In the genomic region with DNA sequence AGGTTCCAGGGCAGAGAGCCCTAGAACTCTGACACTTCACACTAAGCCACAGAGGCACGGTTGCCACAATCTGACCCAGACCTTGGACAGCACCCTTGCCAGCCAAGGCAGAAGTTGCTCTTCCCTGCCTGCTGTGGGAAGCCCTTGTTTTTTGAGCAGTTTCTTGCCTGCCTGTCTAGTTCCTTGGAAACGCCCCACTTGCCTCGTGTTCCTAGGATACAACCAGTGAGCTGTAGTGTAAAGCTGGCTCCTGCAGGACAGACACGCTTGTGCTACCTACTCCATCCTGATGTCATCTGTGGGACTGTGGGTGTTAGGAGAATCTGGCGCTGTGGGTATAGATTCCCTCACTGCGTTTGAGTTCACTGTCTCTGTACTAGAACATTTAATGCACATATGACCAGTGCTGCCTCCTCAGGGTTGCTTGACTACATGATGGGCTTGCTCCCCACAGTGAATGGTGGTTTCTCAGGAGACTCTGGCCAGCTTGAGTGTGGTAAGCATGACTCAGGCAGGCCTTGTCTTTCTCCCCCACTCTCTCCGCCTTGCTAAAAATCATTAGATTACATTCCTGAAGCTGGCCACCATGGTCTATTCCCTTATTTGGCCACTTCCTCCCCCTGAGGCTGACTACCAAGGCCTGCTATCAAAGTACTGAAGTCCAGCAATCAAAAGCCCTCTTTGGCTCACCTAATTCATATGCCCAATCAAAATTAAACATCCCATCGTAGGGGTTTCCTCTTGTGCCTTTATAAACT, we compare ENCODE assay signal across 13 mouse cellular contexts. TPM values are rescaled to one million over a fixed set of nuclear protein-coding genes. Genes with fewer than 3 reads are reported as not detected.
DNase-seq lines count a peak whose midpoint lies in the region; ATAC-seq and TF ChIP-seq lines count a peak whose summit lies in the region.
"Had no signal": no experiment of that assay in that cellular context is flagged by ENCODE, and none has a peak within 500 bp of the region (broad histone marks: within the 10 kb centered on the region; RNA-seq: fewer than 3 reads in every experiment).

No protein-coding gene starts in this region.

- no peak overlapping the region for H3K9ac ChIP-seq in forebrain, postnatal 0 days
- no peak overlapping the region for H3K9ac ChIP-seq in forebrain, embryonic 15.5 days (replicated peaks)
- H3K9ac ChIP-seq in MEL (ENCODE audit: control insufficient read depth, low read depth, low read length, poor library complexity, severe bottlenecking): no peak overlapping the region
- no peak overlapping the region for H3K9ac ChIP-seq in embryonic facial prominence, embryonic 11.5 days (replicated peaks; ENCODE audit: low read length)
- H3K9ac ChIP-seq: embryonic facial prominence, embryonic 15.5 days had no signal

- TF ChIP-seq CTCF in forebrain, postnatal 0 days (IDR thresholded peaks at IDR 0.05; ENCODE audit: low read depth): no peak
- no peak for TF ChIP-seq CTCF in MEL (IDR thresholded peaks at IDR 0.05 in 2 of 3, conservative IDR thresholded peaks at IDR 0.05 in 1 of 3; ENCODE audit: control insufficient read depth in 1 of 3, insufficient read depth in 1 of 3, low read depth in 2 of 3, low read length in 3 of 3, poor library complexity in 1 of 3, severe bottlenecking in 1 of 3)

- H3K4me3 ChIP-seq in forebrain, postnatal 0 days (ENCODE audit: low read depth, low read length): no peak overlapping the region
- no peak overlapping the region for H3K4me3 ChIP-seq in forebrain, embryonic 15.5 days
- H3K4me3 ChIP-seq in MEL (ENCODE audit: control insufficient read depth in 1 of 2, insufficient read depth in 1 of 2, low read depth in 2 of 2, low read length in 2 of 2): no peak overlapping the region
- H3K4me3 ChIP-seq in embryonic facial prominence, embryonic 11.5 days (ENCODE audit: low read depth, low read length): no peak overlapping the region
- H3K4me3 ChIP-seq: embryonic facial prominence, embryonic 15.5 days; gastrocnemius, adult 2 months had no signal

- no peaks in the 10 kb centered on the region for H3K4me1 ChIP-seq in forebrain, postnatal 0 days (ENCODE audit: insufficient read depth)
- no peaks in the 10 kb centered on the region for H3K4me1 ChIP-seq in forebrain, embryonic 15.5 days
- no peaks in the 10 kb centered on the region for H3K4me1 ChIP-seq in MEL (ENCODE audit: control insufficient read depth in 1 of 2, insufficient read depth in 2 of 2, low read length in 2 of 2)
- no peaks in the 10 kb centered on the region for H3K4me1 ChIP-seq in embryonic facial prominence, embryonic 11.5 days (ENCODE audit: control insufficient read depth, insufficient read depth, low read length)
- H3K4me1 ChIP-seq: embryonic facial prominence, embryonic 15.5 days had no signal

- H3K36me3 ChIP-seq in forebrain, postnatal 0 days (ENCODE audit: insufficient read depth): no peaks in the 10 kb centered on the region
- H3K36me3 ChIP-seq in forebrain, embryonic 15.5 days: no peaks in the 10 kb centered on the region
- H3K36me3 ChIP-seq in MEL (ENCODE audit: control insufficient read depth in 1 of 2, insufficient read depth in 2 of 2, low read length in 2 of 2): no peaks in the 10 kb centered on the region
- H3K36me3 ChIP-seq in embryonic facial prominence, embryonic 11.5 days (replicated peaks; ENCODE audit: control insufficient read depth, insufficient read depth, low read depth, low read length): no peaks in the 10 kb centered on the region
- H3K36me3 ChIP-seq: embryonic facial prominence, embryonic 15.5 days had no signal

- no peak overlapping the region for H3K4me2 ChIP-seq in forebrain, postnatal 0 days (ENCODE audit: low read depth)
- no peak overlapping the region for H3K4me2 ChIP-seq in forebrain, embryonic 15.5 days (replicated peaks)
- no peak overlapping the region for H3K4me2 ChIP-seq in embryonic facial prominence, embryonic 11.5 days (ENCODE audit: low read depth, low read length)
- H3K4me2 ChIP-seq: embryonic facial prominence, embryonic 15.5 days had no signal

- no peak for DNase-seq in forebrain, postnatal 0 days
- DNase-seq in left cerebral cortex, postnatal 25 days (ENCODE audit: low spot score in 2 of 2): peak; percentile 35 to 72
- DNase-seq in left cerebral cortex, adult 11 months (ENCODE audit: low spot score): no peak
- DNase-seq in MEL (ENCODE audit: low read depth, low spot score): peak; percentile 67
- peak; percentile 45 for DNase-seq in embryonic facial prominence, embryonic 11.5 days (ENCODE audit: low spot score)
- no peak for DNase-seq in neural tube, embryonic 10.5 days (ENCODE audit: extremely low spot score, low spot score)
- DNase-seq: cerebellum, adult 9-11 months; gastrocnemius, adult 2 months; kidney, postnatal 10 days; left cerebral cortex, postnatal 4 days had no signal

- TF ChIP-seq RAD21 in MEL (IDR thresholded peaks at IDR 0.05; ENCODE audit: low read depth, low read length): no peak

- peak; percentile 37 to 55; a peak in 2 of 4 replicates for TF ChIP-seq POLR2A in MEL (IDR thresholded peaks at IDR 0.05; ENCODE audit: control insufficient read depth in 1 of 2, insufficient read depth in 1 of 2, low read depth in 1 of 2, low read length in 2 of 2, poor library complexity in 1 of 2)

- no peak overlapping the region for H3K27ac ChIP-seq in forebrain, postnatal 0 days (ENCODE audit: low read depth, low read length)
- H3K27ac ChIP-seq in forebrain, embryonic 15.5 days (replicated peaks): no peak overlapping the region
- no peak overlapping the region for H3K27ac ChIP-seq in MEL (ENCODE audit: control insufficient read depth, low read depth, low read length)
- no peak overlapping the region for H3K27ac ChIP-seq in embryonic facial prominence, embryonic 11.5 days (replicated peaks; ENCODE audit: low read depth, low read length)
- H3K27ac ChIP-seq: embryonic facial prominence, embryonic 15.5 days; gastrocnemius, adult 2 months had no signal

- TF ChIP-seq EP300 in MEL (IDR thresholded peaks at IDR 0.05; ENCODE audit: low read depth in 1 of 2, low read length in 2 of 2): no peak

- WGBS in forebrain, postnatal 0 days: 67% methylated on average over 8 of the region's 8 CpGs
- 74% methylated on average over 8 of the region's 8 CpGs for WGBS in forebrain, embryonic 15.5 days
- 70% methylated on average over 8 of the region's 8 CpGs for WGBS in embryonic facial prominence, embryonic 11.5 days

- H3K79me2 ChIP-seq in MEL (ENCODE audit: control insufficient read depth, insufficient read depth, low read length, poor library complexity): no peaks in the 10 kb centered on the region

- 0 out of 2 replicates have a peak, but pooled peaks have one; percentile 25 for ATAC-seq in forebrain, postnatal 0 days
- ATAC-seq in forebrain, embryonic 15.5 days (replicated peaks): no peak
- no peak for ATAC-seq in embryonic facial prominence, embryonic 11.5 days (replicated peaks; ENCODE audit: insufficient number of reproducible peaks, low FRiP score, low TSS enrichment, low read depth)
- no peak for ATAC-seq in erythroid progenitor cell, adult 5-6 weeks (replicated peaks; ENCODE audit: low FRiP score, poor library complexity, severe bottlenecking)

- no peaks in the 10 kb centered on the region for H3K27me3 ChIP-seq in forebrain, postnatal 0 days (ENCODE audit: insufficient read depth, low read length)
- no peaks in the 10 kb centered on the region for H3K27me3 ChIP-seq in forebrain, embryonic 15.5 days
- no peaks in the 10 kb centered on the region for H3K27me3 ChIP-seq in MEL (ENCODE audit: control insufficient read depth in 1 of 2, insufficient read depth in 2 of 2, low read length in 2 of 2)
- no peaks in the 10 kb centered on the region for H3K27me3 ChIP-seq in embryonic facial prominence, embryonic 11.5 days (ENCODE audit: control insufficient read depth, insufficient read depth, low read length)
- H3K27me3 ChIP-seq: embryonic facial prominence, embryonic 15.5 days had no signal

- intact Hi-C loops in left cerebral cortex, postnatal 25 days (cut with DNase I): no loop called here

- H3K9me3 ChIP-seq in forebrain, postnatal 0 days (ENCODE audit: low read length): no peaks in the 10 kb centered on the region
- no peaks in the 10 kb centered on the region for H3K9me3 ChIP-seq in forebrain, embryonic 15.5 days
- no peaks in the 10 kb centered on the region for H3K9me3 ChIP-seq in MEL (replicated peaks; ENCODE audit: insufficient read depth, low read length)
- no peaks in the 10 kb centered on the region for H3K9me3 ChIP-seq in embryonic facial prominence, embryonic 11.5 days (replicated peaks; ENCODE audit: control insufficient read depth, low read length)
- H3K9me3 ChIP-seq: embryonic facial prominence, embryonic 15.5 days had no signal

RNA-seq across cellular contexts. Expression of a gene that starts 18.8 kb away (rescaled TPM):
- 1.7 and 5.7 TPM in 2 replicates for total RNA-seq in forebrain, postnatal 0 days (2014; rRNA removed)
- polyA plus RNA-seq in forebrain, postnatal 0 days (2015; fragmentation: Nextera tagmentation; extraction: Ambion mirVana): 1.5 and 2.4 TPM in 2 replicates
- polyA plus RNA-seq in forebrain, embryonic 15.5 days (2015; fragmentation: Nextera tagmentation; extraction: Ambion mirVana): 0.97 and 1.4 TPM in 2 replicates
- total RNA-seq in left cerebral cortex, postnatal 25 days (2021): 1 to 10 TPM; 2.3 to 2.8 TPM
- total RNA-seq in MEL (2012; rRNA removed): 3.4 and 4.7 TPM in 2 replicates
- polyA plus RNA-seq in MEL (2012; ENCODE audit: insufficient read depth in 1 of 2, insufficient read length in 2 of 2, low read depth in 1 of 2, low replicate concordance in 2 of 2, missing spikeins in 1 of 2): 1 to 10 TPM in 1 of 2 experiments, not detected in 1; 2.8 TPM
- polyA plus RNA-seq in embryonic facial prominence, embryonic 11.5 days (2014; fragmentation: Nextera tagmentation; extraction: Ambion mirVana): 1.3 and 2.1 TPM in 2 replicates
- 3.8 and 5.0 TPM in 2 replicates for total RNA-seq in erythroid progenitor cell, adult 5-6 weeks (2015; ENCODE audit: low replicate concordance)
- total RNA-seq in erythroid progenitor cell, adult 5-6 weeks (2017; ENCODE audit: low replicate concordance): 4.1 TPM in 1 of 2 replicates, not detected in the other

RNA-seq across cellular contexts. Expression of a gene that starts 43.0 kb away (rescaled TPM):
- total RNA-seq in forebrain, postnatal 0 days (2014; rRNA removed): 181 and 278 TPM in 2 replicates
- 0.62 and 1.4 TPM in 2 replicates for polyA plus RNA-seq in forebrain, postnatal 0 days (2015; fragmentation: Nextera tagmentation; extraction: Ambion mirVana)
- 7.1 and 9.9 TPM in 2 replicates for polyA plus RNA-seq in forebrain, embryonic 15.5 days (2015; fragmentation: Nextera tagmentation; extraction: Ambion mirVana)
- 100 to 1,000 TPM; 102 to 120 TPM for total RNA-seq in left cerebral cortex, postnatal 25 days (2021)
- 6,680 and 8,754 TPM in 2 replicates for total RNA-seq in MEL (2012; rRNA removed)
- polyA plus RNA-seq in MEL (2012; ENCODE audit: insufficient read depth in 1 of 2, insufficient read length in 2 of 2, low read depth in 1 of 2, low replicate concordance in 2 of 2, missing spikeins in 1 of 2): 10 to 100 TPM in 1 of 2 experiments, not detected in 1; 11.2 TPM
- polyA plus RNA-seq in embryonic facial prominence, embryonic 11.5 days (2014; fragmentation: Nextera tagmentation; extraction: Ambion mirVana): 18.6 and 25.6 TPM in 2 replicates
- total RNA-seq in erythroid progenitor cell, adult 5-6 weeks (2015; ENCODE audit: low replicate concordance): 4,676 and 5,120 TPM in 2 replicates
- total RNA-seq in erythroid progenitor cell, adult 5-6 weeks (2017; ENCODE audit: low replicate concordance): 18,393 and 25,698 TPM in 2 replicates

RNA-seq across cellular contexts. Expression of a gene that starts 44.1 kb away (rescaled TPM):
- 400 and 545 TPM in 2 replicates for total RNA-seq in forebrain, postnatal 0 days (2014; rRNA removed)
- 9.4 and 9.7 TPM in 2 replicates for polyA plus RNA-seq in forebrain, postnatal 0 days (2015; fragmentation: Nextera tagmentation; extraction: Ambion mirVana)
- 42.5 and 47.6 TPM in 2 replicates for polyA plus RNA-seq in forebrain, embryonic 15.5 days (2015; fragmentation: Nextera tagmentation; extraction: Ambion mirVana)
- total RNA-seq in left cerebral cortex, postnatal 25 days (2021): 10 to 100 TPM; 41.5 to 49.1 TPM
- 3,962 and 5,017 TPM in 2 replicates for total RNA-seq in MEL (2012; rRNA removed)
- 10 to 100 TPM in 1 of 2 experiments, not detected in 1; 71.7 TPM for polyA plus RNA-seq in MEL (2012; ENCODE audit: insufficient read depth in 1 of 2, insufficient read length in 2 of 2, low read depth in 1 of 2, low replicate concordance in 2 of 2, missing spikeins in 1 of 2)
- 79.1 and 90.2 TPM in 2 replicates for polyA plus RNA-seq in embryonic facial prominence, embryonic 11.5 days (2014; fragmentation: Nextera tagmentation; extraction: Ambion mirVana)
- 2,922 and 3,470 TPM in 2 replicates for total RNA-seq in erythroid progenitor cell, adult 5-6 weeks (2015; ENCODE audit: low replicate concordance)
- total RNA-seq in erythroid progenitor cell, adult 5-6 weeks (2017; ENCODE audit: low replicate concordance): 1,426 and 2,043 TPM in 2 replicates

RNA-seq across cellular contexts. Expression of a gene that starts 49.4 kb away (rescaled TPM):
- total RNA-seq in forebrain, postnatal 0 days (2014; rRNA removed): 52.8 and 60.5 TPM in 2 replicates
- 3.5 and 5.1 TPM in 2 replicates for polyA plus RNA-seq in forebrain, postnatal 0 days (2015; fragmentation: Nextera tagmentation; extraction: Ambion mirVana)
- 10.1 and 10.9 TPM in 2 replicates for polyA plus RNA-seq in forebrain, embryonic 15.5 days (2015; fragmentation: Nextera tagmentation; extraction: Ambion mirVana)
- total RNA-seq in left cerebral cortex, postnatal 25 days (2021): 10 to 100 TPM; 25.6 to 30.9 TPM
- total RNA-seq in MEL (2012; rRNA removed): 195 and 290 TPM in 2 replicates
- polyA plus RNA-seq in MEL (2012; ENCODE audit: insufficient read depth in 1 of 2, insufficient read length in 2 of 2, low read depth in 1 of 2, low replicate concordance in 2 of 2, missing spikeins in 1 of 2): 1 to 10 TPM in 1 of 2 experiments, not detected in 1; 1.5 TPM
- 4.4 TPM in 2 replicates for polyA plus RNA-seq in embryonic facial prominence, embryonic 11.5 days (2014; fragmentation: Nextera tagmentation; extraction: Ambion mirVana)
- total RNA-seq in erythroid progenitor cell, adult 5-6 weeks (2015; ENCODE audit: low replicate concordance): 928 and 1,194 TPM in 2 replicates
- total RNA-seq in erythroid progenitor cell, adult 5-6 weeks (2017; ENCODE audit: low replicate concordance): 316 and 543 TPM in 2 replicates

Comparison
In these comparisons a context has a peak if more than half of its experiments do, and no peak if none do; other contexts are left out.
1. DNase-seq: peak in left cerebral cortex, postnatal 25 days (2 of 2), MEL (single experiment) and embryonic facial prominence, embryonic 11.5 days (single experiment); none in forebrain, postnatal 0 days (single experiment), left cerebral cortex, adult 11 months (single experiment) and neural tube, embryonic 10.5 days (single experiment).
2. RNA of a gene that starts 43.0 kb away (total RNA-seq): 4,676 to 25,698 TPM in erythroid progenitor cell, adult 5-6 weeks and 6,680 to 8,754 TPM in MEL; 181 to 278 TPM in forebrain, postnatal 0 days and 102 to 120 TPM in left cerebral cortex, postnatal 25 days; every median in the first group is over 10 times any median in the second.